Mouse (Mus musculus) heart, embryonic 10.5 days (tissue): Measurements from ENCODE around the gene Casp12. TPM values are rescaled to one million over a fixed set of nuclear protein-coding genes. Genes with fewer than 3 reads are reported as not detected.

ENCODE experiments used
- DNase-seq: peaks from one replicate; pipeline ENCODE4 v3.0.0-alpha.2; 2017; ENCODE audit warnings: low spot score
- H3K27ac ChIP-seq: fragments of 300-500 bp; sonication (generic); 2 replicates; pipeline ENCODE4 v1.5.1; 2016; ENCODE audit warnings: mild to moderate bottlenecking
- H3K27me3 ChIP-seq: fragments of 300-500 bp; sonication (generic); 2 replicates; pipeline ENCODE4 v1.6.1; 2016; ENCODE audit warnings: mild to moderate bottlenecking; ENCODE audit not compliant: poor library complexity, insufficient read depth, severe bottlenecking
- H3K36me3 ChIP-seq: fragments of 300-500 bp; sonication (generic); 2 replicates; pipeline ENCODE4 v1.6.1; 2016; ENCODE audit warnings: mild to moderate bottlenecking, moderate library complexity
- H3K4me1 ChIP-seq: fragments of 300-500 bp; sonication (generic); 2 replicates; pipeline ENCODE4 v1.6.1; 2016; ENCODE audit warnings: mild to moderate bottlenecking
- H3K4me3 ChIP-seq: fragments of 300-500 bp; sonication (generic); 2 replicates; pipeline ENCODE4 v1.5.1; 2016; ENCODE audit warnings: mild to moderate bottlenecking, moderate library complexity
- H3K9me3 ChIP-seq: fragments of 300-500 bp; sonication (generic); 2 replicates; pipeline ENCODE4 v1.6.1; 2016; ENCODE audit warnings: mild to moderate bottlenecking, moderate library complexity
- WGBS: fragments of 180-500 bp; shearing (Covaris S2); methylation state at CpG from one replicate; pipeline ENCODE4 v1.1.7; 2016; 5-methylcytosine and 5-hydroxymethylcytosine counted together
- polyA plus RNA-seq: library from polyadenylated mRNA; unstranded; fragments of >200 nt; fragmentation: Nextera tagmentation; extraction: Ambion mirVana; gene quantifications from 2 replicates; pipeline ENCODE4 v1.2.1, GENCODE M21; 2016

The Casp12 gene
- polyA plus RNA-seq = 0.60 TPM in 1 of 2 replicates, not detected in the other

DNA sequence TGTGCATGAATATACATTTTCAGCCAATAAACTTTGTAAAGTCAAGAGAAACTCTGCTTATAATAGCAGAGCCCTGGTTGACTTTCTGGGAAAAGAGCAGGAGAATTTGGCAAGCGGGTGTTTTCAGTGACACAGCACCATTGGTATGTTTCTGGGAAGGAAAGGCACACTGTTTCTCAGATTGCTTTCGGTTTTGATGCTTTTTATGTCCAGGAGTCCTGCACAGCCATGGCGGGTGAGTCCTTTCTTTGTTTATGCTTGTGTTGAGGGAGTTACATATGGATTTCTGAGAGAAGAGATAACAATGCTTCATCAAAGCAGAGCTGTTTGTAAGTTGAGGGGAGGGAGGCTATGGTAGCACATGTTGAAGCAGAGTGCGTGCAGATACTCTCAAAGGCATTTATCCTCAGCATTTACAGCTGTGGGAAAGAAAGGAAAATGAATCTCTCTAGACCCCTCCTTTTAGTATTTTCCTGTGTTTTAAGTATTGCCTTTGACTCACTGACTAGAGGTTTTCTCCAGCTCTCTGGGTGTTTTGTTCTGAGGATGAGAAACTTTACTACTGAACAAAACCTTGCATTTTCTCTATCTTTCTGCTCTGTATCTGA lies at the start of gene Casp12:
Gene Casp12 (plus strand): TSS at position 140 of the 608 bp plus-strand sequence.
- WGBS = 65% methylated on average over 4 of the region's 4 CpGs
- no peaks in the 10 kb centered on the region for H3K27me3 ChIP-seq
- H3K36me3 ChIP-seq = no peaks in the 10 kb centered on the region
- H3K4me1 ChIP-seq = no peaks in the 10 kb centered on the region
- H3K4me3 ChIP-seq = no peak within 1 kb of the TSS
- no peak within 1 kb of the TSS for H3K27ac ChIP-seq
- no peak for DNase-seq
- H3K9me3 ChIP-seq = no peaks in the 10 kb centered on the region

DNA sequence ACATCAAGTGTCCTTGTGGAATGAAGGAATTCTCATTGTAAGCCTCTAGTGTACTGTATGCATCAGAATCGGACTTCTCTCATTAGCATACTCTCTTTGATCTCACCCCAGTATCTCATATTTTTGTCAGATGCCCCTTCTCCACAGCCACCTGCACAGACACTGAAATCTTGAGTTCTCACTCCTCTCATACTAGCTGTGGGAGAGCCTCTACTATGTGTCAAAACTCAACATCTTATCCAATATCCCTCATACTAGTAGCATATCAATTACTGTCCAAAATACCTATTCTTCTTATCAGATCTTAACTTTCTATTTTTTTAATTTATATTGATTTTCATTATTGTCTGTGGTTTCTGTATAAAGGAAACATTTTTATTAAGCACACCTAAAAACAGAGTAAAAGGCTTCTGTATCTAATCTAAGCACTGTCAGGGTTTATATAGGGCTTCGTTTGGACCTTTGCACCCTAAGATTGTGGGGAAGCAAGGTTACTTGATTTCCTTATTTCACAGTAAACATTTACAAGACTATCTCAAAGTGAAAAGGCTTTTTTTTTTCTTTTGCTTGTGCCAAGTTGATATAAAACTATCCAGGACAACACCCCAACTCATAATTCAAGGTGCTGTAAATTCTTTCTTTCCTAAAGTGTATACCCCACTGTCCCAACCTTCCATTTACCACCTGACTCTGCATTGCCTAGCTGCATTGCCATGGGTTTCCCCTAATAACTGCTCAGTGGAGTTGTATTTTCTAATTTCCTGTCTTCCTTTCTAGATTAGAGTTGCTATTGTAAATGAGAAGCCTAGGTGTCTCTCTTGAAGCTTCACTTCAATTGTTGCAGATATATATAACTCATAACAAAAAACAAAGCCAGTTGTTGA lies 48.6 kb upstream of the Casp12 start:
- H3K4me3 ChIP-seq = no peak overlapping the region
- no peak overlapping the region for H3K27ac ChIP-seq
- H3K27me3 ChIP-seq = no peaks in the 10 kb centered on the region
- no peak for DNase-seq
- 66% methylated on average over 2 of the region's 2 CpGs for WGBS
- H3K36me3 ChIP-seq = no peaks in the 10 kb centered on the region
- no peaks in the 10 kb centered on the region for H3K9me3 ChIP-seq
- H3K4me1 ChIP-seq = no peaks in the 10 kb centered on the region

DNA sequence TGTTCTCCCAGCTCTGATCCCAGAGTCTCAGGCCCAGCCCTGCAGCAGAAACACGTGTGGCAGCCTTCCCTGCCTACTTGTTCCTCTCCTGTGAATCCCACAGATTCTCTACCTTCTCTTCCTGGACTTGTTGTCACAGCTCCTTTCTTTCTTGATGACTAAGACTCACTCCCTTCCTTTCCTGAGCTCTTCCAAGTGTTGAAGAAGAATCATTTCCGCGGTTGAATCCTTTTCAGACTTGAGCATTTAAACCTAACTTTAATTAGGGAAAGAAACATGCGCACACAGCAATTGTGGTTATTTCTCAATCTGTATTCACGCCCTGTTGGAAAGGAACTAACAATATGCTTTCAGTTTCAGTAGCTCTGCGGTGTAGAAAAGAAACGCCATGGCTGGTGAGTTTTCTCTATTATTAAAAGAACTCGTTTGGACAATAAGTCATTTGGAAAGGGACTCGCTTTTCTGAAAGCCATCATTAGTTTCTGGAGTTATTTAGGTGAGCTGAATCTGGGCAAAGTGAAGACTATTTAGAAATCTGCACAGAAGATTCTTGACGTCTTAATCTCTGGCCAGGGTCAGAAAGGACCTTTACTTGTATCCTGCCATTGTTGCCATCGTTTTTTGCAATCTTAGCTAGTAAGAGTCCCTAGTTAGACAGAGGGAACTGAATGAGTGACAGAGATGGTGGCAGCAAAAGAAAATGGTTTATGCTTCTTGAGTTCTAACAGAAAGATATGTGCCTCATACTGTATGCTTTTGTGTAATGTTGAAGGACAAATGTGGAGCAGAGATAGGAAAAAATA lies 46.7 kb upstream of the Casp12 start, which contains the start of gene Casp1:
Gene Casp1 (plus strand): TSS at position 189 of the 803 bp plus-strand sequence.
- Histone ChIP-seq H3K9me3 (no peaks in the 10 kb centered on the region), H3K36me3 (no peaks in the 10 kb centered on the region), H3K4me3 (no peak within 1 kb of the TSS), H3K27ac (no peak within 1 kb of the TSS), H3K4me1 (no peaks in the 10 kb centered on the region), H3K27me3 (no peaks in the 10 kb centered on the region)
- DNase-seq = no peak
- 77% methylated on average over 11 of the region's 11 CpGs for WGBS

- Histone ChIP-seq H3K27ac (no peak overlapping the region), H3K27me3 (no peaks in the 10 kb centered on the region), H3K4me3 (no peak overlapping the region), H3K9me3 (no peaks in the 10 kb centered on the region), H3K4me1 (no peaks in the 10 kb centered on the region), H3K36me3 (no peaks in the 10 kb centered on the region)
- 81% methylated on average over 2 of the region's 2 CpGs for WGBS
- DNase-seq = no peak
Measured at GRCm38 (mm10) chr9:5299132-5299381, 46.2 kb upstream of the Casp12 start.

DNA sequence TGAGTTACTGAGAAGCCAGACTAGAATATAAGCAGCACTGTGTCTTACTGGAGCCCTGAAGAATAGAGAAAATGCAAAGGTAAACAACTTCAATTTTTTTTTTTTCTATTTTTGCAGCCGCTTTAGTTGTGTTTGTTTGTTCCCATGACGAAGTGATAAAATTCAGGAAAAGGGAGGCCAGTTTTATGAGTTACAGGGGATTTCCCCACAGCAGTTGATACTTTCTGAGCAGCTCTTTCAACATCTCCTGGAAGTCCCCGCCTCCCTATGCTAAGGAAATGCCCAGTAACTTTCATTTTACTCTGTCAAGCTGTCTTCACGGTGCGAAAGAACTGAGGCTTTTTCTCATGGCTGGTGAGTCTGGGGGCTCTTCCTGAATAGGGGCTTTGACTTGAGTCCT lies 36.7 kb upstream of the Casp12 start, which contains the start of gene Casp4:
Gene Casp4 (plus strand): TSS at position 268 of the 400 bp plus-strand sequence.
- WGBS = 64% methylated on average over 5 of the region's 5 CpGs
- Histone ChIP-seq H3K27ac (no peak within 1 kb of the TSS), H3K4me1 (no peaks in the 10 kb centered on the region), H3K27me3 (no peaks in the 10 kb centered on the region), H3K36me3 (no peaks in the 10 kb centered on the region), H3K4me3 (no peak within 1 kb of the TSS), H3K9me3 (no peaks in the 10 kb centered on the region)
- no peak for DNase-seq

DNA sequence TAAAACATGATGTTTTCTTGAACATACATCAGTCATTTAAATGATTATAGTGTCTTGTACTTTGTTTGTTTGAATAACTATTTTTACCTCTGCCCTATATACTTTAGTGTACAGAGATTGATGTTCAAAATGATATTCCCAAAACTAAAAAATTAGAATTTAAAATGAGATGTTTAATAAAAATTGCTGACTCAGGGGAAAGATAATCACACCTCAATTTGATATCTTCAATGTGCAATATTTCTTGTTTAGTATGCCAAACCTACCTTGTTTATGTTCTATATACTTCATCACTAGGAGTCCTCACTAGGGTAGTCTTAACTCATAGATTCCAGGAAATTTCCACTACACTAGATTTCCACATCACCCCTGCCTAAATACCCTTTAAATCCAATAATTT lies 35.1 kb upstream of the Casp12 start:
- H3K36me3 ChIP-seq = no peaks in the 10 kb centered on the region
- no peaks in the 10 kb centered on the region for H3K4me1 ChIP-seq
- no peak for DNase-seq
- no peak overlapping the region for H3K4me3 ChIP-seq
- no peak overlapping the region for H3K27ac ChIP-seq
- no peaks in the 10 kb centered on the region for H3K27me3 ChIP-seq
- no peaks in the 10 kb centered on the region for H3K9me3 ChIP-seq

GRCm38 (mm10) chr9:5311435-5311834 lies 33.8 kb upstream of the Casp12 start:
- H3K4me1 ChIP-seq = no peaks in the 10 kb centered on the region
- no peak for DNase-seq
- H3K36me3 ChIP-seq = no peaks in the 10 kb centered on the region
- H3K27ac ChIP-seq = no peak overlapping the region
- no peaks in the 10 kb centered on the region for H3K27me3 ChIP-seq
- no peak overlapping the region for H3K4me3 ChIP-seq
- 71% methylated on average over 4 of the region's 4 CpGs for WGBS
- no peaks in the 10 kb centered on the region for H3K9me3 ChIP-seq

DNA sequence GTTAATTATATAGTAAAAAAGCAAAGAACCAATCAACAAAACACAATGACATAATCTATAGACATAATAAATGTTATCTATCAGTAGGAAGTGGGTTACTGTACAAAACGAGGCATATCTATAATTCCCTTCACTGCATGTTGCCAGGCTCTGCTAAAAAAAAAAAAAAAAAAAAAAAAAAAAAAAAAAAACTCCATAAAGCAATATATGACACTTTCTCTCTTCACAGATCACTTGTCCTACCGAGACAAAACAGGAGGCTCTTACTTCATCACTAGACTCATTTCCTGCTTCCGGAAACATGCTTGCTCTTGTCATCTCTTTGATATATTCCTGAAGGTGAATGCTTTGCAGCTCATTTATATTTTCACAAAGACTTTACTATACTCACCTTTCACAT lies 17.0 kb upstream of the Casp12 start:
- 61% methylated on average over 3 of the region's 3 CpGs for WGBS
- no peak overlapping the region for H3K4me3 ChIP-seq
- no peaks in the 10 kb centered on the region for H3K4me1 ChIP-seq
- H3K27me3 ChIP-seq = no peaks in the 10 kb centered on the region
- no peak overlapping the region for H3K27ac ChIP-seq
- DNase-seq = no peak
- H3K36me3 ChIP-seq = no peaks in the 10 kb centered on the region
- no peaks in the 10 kb centered on the region for H3K9me3 ChIP-seq

DNA sequence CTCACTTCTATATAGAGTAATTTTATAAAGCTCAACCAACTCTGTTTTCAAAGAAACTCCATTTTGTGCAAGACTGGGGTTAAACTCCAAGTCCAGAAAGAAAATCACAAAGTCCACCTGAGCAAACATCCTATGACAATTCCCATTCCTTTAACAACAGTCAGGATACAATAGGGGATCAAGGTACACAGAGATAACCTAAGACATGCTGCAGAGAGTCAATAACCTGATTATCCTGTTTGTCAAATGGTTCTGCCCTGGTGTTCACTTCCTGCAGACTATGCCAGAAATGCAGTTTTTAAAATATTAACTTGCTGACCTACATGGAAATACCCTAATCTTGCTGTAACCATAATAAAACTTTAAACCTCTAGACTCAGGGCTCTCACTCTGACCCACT lies 12.8 kb upstream of the Casp12 start:
- no peak overlapping the region for H3K27ac ChIP-seq

DNA sequence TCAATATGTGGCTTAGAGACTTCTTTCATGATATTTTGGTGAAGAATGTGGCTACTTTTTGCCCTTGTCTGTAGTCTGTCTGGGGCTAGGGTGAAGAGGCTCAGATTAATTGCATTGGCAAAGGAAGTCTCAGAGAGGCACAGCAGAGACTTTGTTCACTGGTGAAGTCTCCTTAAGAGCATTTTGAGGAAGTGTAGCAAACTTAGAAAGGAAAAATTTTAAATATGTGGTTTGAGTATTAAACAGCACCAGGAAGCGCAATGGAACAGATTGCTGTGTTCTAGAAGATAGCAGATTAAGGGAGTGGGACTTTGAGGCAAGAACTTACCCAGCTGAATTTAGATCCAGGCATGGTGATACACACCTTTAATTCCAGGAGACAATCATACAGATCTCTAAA lies 11.8 kb upstream of the Casp12 start:
- Histone ChIP-seq H3K36me3 (no peaks in the 10 kb centered on the region), H3K4me3 (no peak overlapping the region), H3K4me1 (no peaks in the 10 kb centered on the region), H3K27me3 (no peaks in the 10 kb centered on the region), H3K9me3 (no peaks in the 10 kb centered on the region), H3K27ac (no peak overlapping the region)
- no peak for DNase-seq
- WGBS = 86% methylated on average over 1 of the region's 1 CpGs

More for the DNA sequence above, 12.8 kb upstream of the Casp12 start:
- H3K27me3 ChIP-seq = no peaks in the 10 kb centered on the region
- H3K4me1 ChIP-seq = no peaks in the 10 kb centered on the region
- no peaks in the 10 kb centered on the region for H3K36me3 ChIP-seq
- no peaks in the 10 kb centered on the region for H3K9me3 ChIP-seq
- no peak overlapping the region for H3K4me3 ChIP-seq
- DNase-seq = no peak

DNA sequence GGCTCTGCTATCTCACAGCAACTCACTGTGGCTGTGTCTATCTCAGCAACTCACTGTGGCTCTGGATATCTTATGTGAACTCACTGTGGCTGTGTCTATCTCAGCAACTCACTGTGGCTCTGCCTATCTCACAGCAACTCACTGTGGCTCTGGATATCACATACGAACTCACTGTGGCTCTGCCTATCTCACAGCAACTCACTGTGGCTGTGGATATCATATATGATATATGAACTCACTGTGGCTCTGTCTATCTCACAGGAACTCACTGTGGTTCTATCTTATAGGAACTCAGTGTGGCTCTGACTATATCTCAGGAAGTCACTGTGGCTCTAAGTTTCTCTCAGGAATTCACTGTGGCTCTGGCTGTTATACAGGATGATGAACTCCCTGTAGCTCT lies 2.1 kb upstream of the Casp12 start:
- H3K4me3 ChIP-seq = no peak overlapping the region
- no peaks in the 10 kb centered on the region for H3K36me3 ChIP-seq
- no peak overlapping the region for H3K27ac ChIP-seq
- H3K9me3 ChIP-seq = no peaks in the 10 kb centered on the region
- no peak for DNase-seq
- WGBS = 42% methylated on average over 1 of the region's 1 CpGs
- H3K4me1 ChIP-seq = no peaks in the 10 kb centered on the region
- H3K27me3 ChIP-seq = no peaks in the 10 kb centered on the region

GRCm38 (mm10) chr9:5344090-5344489 lies 1.1 kb upstream of the Casp12 start:
- WGBS = 85% methylated on average over 4 of the region's 4 CpGs
- no peaks in the 10 kb centered on the region for H3K9me3 ChIP-seq
- H3K4me3 ChIP-seq = no peak overlapping the region
- H3K4me1 ChIP-seq = no peaks in the 10 kb centered on the region
- no peaks in the 10 kb centered on the region for H3K36me3 ChIP-seq
- DNase-seq = no peak
- no peak overlapping the region for H3K27ac ChIP-seq
- no peaks in the 10 kb centered on the region for H3K27me3 ChIP-seq

DNA sequence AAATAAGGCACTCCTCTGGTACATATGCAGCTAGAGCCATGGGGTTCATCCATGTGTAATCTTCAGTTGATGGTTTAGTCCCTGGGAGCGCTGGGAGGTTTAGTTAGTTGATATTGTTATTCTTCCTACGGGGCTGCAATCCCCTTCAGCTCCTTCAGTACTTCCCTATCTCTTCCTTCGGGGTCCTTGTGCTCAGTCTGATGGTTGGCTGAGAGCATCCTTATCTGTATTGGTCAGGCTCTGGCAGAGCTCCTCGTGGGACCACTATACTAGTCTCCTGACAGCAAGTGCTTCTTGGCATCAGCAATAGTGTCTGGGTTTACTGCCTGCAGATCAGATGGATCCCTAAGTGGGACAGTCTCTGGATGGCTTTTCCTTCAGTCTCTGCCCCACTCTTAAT lies 2.2 kb downstream of the Casp12 start:
- Histone ChIP-seq H3K4me3 (no peak overlapping the region), H3K27ac (no peak overlapping the region), H3K36me3 (no peaks in the 10 kb centered on the region), H3K4me1 (no peaks in the 10 kb centered on the region), H3K27me3 (no peaks in the 10 kb centered on the region), H3K9me3 (no peaks in the 10 kb centered on the region)
- 56% methylated on average over 4 of the region's 4 CpGs for WGBS
- no peak for DNase-seq
